Mouse (Mus musculus): ENCODE results near the gene Vps33b. TPM values are rescaled to one million over a fixed set of nuclear protein-coding genes. Genes with fewer than 3 reads are reported as not detected.

Gene Vps33b
- polyA plus RNA-seq, 1 experiment from 2014 or later: 7.7 TPM

DNA sequence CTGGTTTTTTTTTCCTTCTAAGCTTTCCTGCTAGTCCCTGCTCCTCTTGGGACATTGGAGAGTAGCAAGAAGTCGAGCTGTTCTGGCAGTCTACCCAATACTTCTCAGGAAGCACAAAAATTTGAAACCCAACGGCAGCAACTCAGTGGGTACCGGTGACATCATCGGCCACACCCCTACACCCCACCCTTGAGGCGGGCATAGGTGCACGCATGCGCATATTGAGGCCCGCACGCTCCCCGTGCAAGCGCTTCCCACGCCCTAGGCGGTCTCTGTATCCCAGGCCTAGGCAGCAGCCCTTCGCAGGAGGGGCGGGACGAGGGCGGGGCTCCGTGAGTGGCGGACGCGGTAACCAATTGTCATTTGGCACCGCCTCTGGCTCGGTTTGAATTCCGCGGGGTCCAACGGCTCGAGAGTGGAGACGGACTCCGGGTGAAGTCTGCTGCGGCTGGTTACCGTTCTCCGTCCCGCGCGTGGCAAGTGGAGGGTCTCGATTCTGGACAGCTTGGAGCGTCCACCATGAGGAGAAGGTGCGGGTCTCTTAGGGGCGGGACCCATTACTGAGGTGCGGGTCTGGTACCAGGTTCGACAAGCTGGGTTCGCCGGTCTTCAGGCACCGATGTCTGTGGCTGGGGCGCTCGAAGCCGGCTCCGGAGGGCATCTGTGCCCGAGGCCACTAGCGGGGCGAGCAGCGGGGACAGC is 24.8 kb downstream of the Vps33b start, which contains the start of gene Prc1:
Gene Prc1, plus strand, starts transcription at position 389 of the 702 bp plus-strand sequence.
- WGBS: under 1% methylated on average over 52 of the region's 52 CpGs
- H3K4me1 ChIP-seq (ENCODE audit: control insufficient read depth, insufficient read depth, low read length): no peaks in the 10 kb centered on the region
- H3K4me3 ChIP-seq (ENCODE audit: low read depth, low read length): peak within 1 kb of the TSS; percentile 91
- peak within 1 kb of the TSS; percentile 66 for H3K4me2 ChIP-seq (ENCODE audit: low read depth, low read length)
- no peaks in the 10 kb centered on the region for H3K27me3 ChIP-seq (ENCODE audit: control insufficient read depth, insufficient read depth, low read length)
- H3K9me3 ChIP-seq (replicated peaks; ENCODE audit: control insufficient read depth, low read length): no peaks in the 10 kb centered on the region
- peak; percentile 98 for ATAC-seq (replicated peaks; ENCODE audit: insufficient number of reproducible peaks, low FRiP score, low TSS enrichment, low read depth)
- H3K36me3 ChIP-seq (replicated peaks; ENCODE audit: control insufficient read depth, insufficient read depth, low read depth, low read length): no peaks in the 10 kb centered on the region; the same call in 1 of the 2 replicates
- H3K27ac ChIP-seq (replicated peaks; ENCODE audit: low read depth, low read length): peak within 1 kb of the TSS; percentile 78
- DNase-seq (ENCODE audit: low spot score): peak; percentile 99
- H3K9ac ChIP-seq (replicated peaks; ENCODE audit: low read length): peak within 1 kb of the TSS; percentile 86

- Histone ChIP-seq H3K4me3 (ENCODE audit: low read depth, low read length) (peak overlapping the region; percentile 91), H3K27ac (replicated peaks; ENCODE audit: low read depth, low read length) (peak overlapping the region; percentile 78), H3K9ac (replicated peaks; ENCODE audit: low read length) (peak overlapping the region; percentile 86), H3K27me3 (ENCODE audit: control insufficient read depth, insufficient read depth, low read length) (no peaks in the 10 kb centered on the region), H3K4me1 (ENCODE audit: control insufficient read depth, insufficient read depth, low read length) (no peaks in the 10 kb centered on the region), H3K9me3 (replicated peaks; ENCODE audit: control insufficient read depth, low read length) (no peaks in the 10 kb centered on the region), H3K4me2 (ENCODE audit: low read depth, low read length) (peak overlapping the region; percentile 66), H3K36me3 (replicated peaks; ENCODE audit: control insufficient read depth, insufficient read depth, low read depth, low read length) (no peaks in the 10 kb centered on the region; the same call in 1 of the 2 replicates)
- peak; percentile 58 for ATAC-seq (replicated peaks; ENCODE audit: insufficient number of reproducible peaks, low FRiP score, low TSS enrichment, low read depth)
- 9% methylated on average over 37 of the region's 37 CpGs for WGBS
- DNase-seq (ENCODE audit: low spot score): peak; percentile 57
These were observed 25.6 kb downstream of the Vps33b start for GRCm38 (mm10) chr7:80294764-80295648.

- no peak overlapping the region for H3K4me2 ChIP-seq (ENCODE audit: low read depth, low read length)
These were observed 27.0 kb downstream of the Vps33b start for GRCm38 (mm10) chr7:80296462-80296861.

GRCm38 (mm10) chr7:80297041-80297440 is 27.6 kb downstream of the Vps33b start:
- no peaks in the 10 kb centered on the region for H3K9me3 ChIP-seq (replicated peaks; ENCODE audit: control insufficient read depth, low read length)
- WGBS: 79% methylated on average over 3 of the region's 3 CpGs
- no peak for ATAC-seq (replicated peaks; ENCODE audit: insufficient number of reproducible peaks, low FRiP score, low TSS enrichment, low read depth)

More at GRCm38 (mm10) chr7:80296462-80296861, 27.0 kb downstream of the Vps33b start:
- DNase-seq (ENCODE audit: low spot score): no peak
- WGBS: 94% methylated on average over 6 of the region's 6 CpGs
- H3K36me3 ChIP-seq (replicated peaks; ENCODE audit: control insufficient read depth, insufficient read depth, low read depth, low read length): peaks cover 2% of the 10 kb centered on the region; the same call in 1 of the 2 replicates
- no peaks in the 10 kb centered on the region for H3K27me3 ChIP-seq (ENCODE audit: control insufficient read depth, insufficient read depth, low read length)
- no peaks in the 10 kb centered on the region for H3K4me1 ChIP-seq (ENCODE audit: control insufficient read depth, insufficient read depth, low read length)
- H3K27ac ChIP-seq (replicated peaks; ENCODE audit: low read depth, low read length): no peak overlapping the region
- ATAC-seq (replicated peaks; ENCODE audit: insufficient number of reproducible peaks, low FRiP score, low TSS enrichment, low read depth): no peak
- no peaks in the 10 kb centered on the region for H3K9me3 ChIP-seq (replicated peaks; ENCODE audit: control insufficient read depth, low read length)
- no peak overlapping the region for H3K9ac ChIP-seq (replicated peaks; ENCODE audit: low read length)
- H3K4me3 ChIP-seq (ENCODE audit: low read depth, low read length): no peak overlapping the region

GRCm38 (mm10) chr7:80298754-80299153 is 29.3 kb downstream of the Vps33b start:
- Histone ChIP-seq H3K4me1 (ENCODE audit: control insufficient read depth, insufficient read depth, low read length) (no peaks in the 10 kb centered on the region), H3K4me3 (ENCODE audit: low read depth, low read length) (no peak overlapping the region), H3K36me3 (replicated peaks; ENCODE audit: control insufficient read depth, insufficient read depth, low read depth, low read length) (peaks cover 10% of the 10 kb centered on the region), H3K27me3 (ENCODE audit: control insufficient read depth, insufficient read depth, low read length) (no peaks in the 10 kb centered on the region), H3K9me3 (replicated peaks; ENCODE audit: control insufficient read depth, low read length) (no peaks in the 10 kb centered on the region), H3K27ac (replicated peaks; ENCODE audit: low read depth, low read length) (no peak overlapping the region), H3K9ac (replicated peaks; ENCODE audit: low read length) (no peak overlapping the region), H3K4me2 (ENCODE audit: low read depth, low read length) (no peak overlapping the region)
- 95% methylated on average over 4 of the region's 4 CpGs for WGBS
- ATAC-seq (replicated peaks; ENCODE audit: insufficient number of reproducible peaks, low FRiP score, low TSS enrichment, low read depth) (no peak), DNase-seq (ENCODE audit: low spot score) (no peak)

More at GRCm38 (mm10) chr7:80297041-80297440, 27.6 kb downstream of the Vps33b start:
- no peak overlapping the region for H3K4me2 ChIP-seq (ENCODE audit: low read depth, low read length)
- H3K27me3 ChIP-seq (ENCODE audit: control insufficient read depth, insufficient read depth, low read length): no peaks in the 10 kb centered on the region
- H3K9ac ChIP-seq (replicated peaks; ENCODE audit: low read length): no peak overlapping the region
- H3K4me1 ChIP-seq (ENCODE audit: control insufficient read depth, insufficient read depth, low read length): no peaks in the 10 kb centered on the region
- H3K4me3 ChIP-seq (ENCODE audit: low read depth, low read length): no peak overlapping the region
- H3K27ac ChIP-seq (replicated peaks; ENCODE audit: low read depth, low read length): no peak overlapping the region
- no peak for DNase-seq (ENCODE audit: low spot score)
- H3K36me3 ChIP-seq (replicated peaks; ENCODE audit: control insufficient read depth, insufficient read depth, low read depth, low read length): peaks cover 8% of the 10 kb centered on the region; the same call in 1 of the 2 replicates

- Histone ChIP-seq H3K27me3 (ENCODE audit: control insufficient read depth, insufficient read depth, low read length) (no peaks in the 10 kb centered on the region), H3K36me3 (replicated peaks; ENCODE audit: control insufficient read depth, insufficient read depth, low read depth, low read length) (peaks cover 11% of the 10 kb centered on the region), H3K9me3 (replicated peaks; ENCODE audit: control insufficient read depth, low read length) (no peaks in the 10 kb centered on the region), H3K4me2 (ENCODE audit: low read depth, low read length) (no peak overlapping the region), H3K9ac (replicated peaks; ENCODE audit: low read length) (no peak overlapping the region), H3K4me1 (ENCODE audit: control insufficient read depth, insufficient read depth, low read length) (no peaks in the 10 kb centered on the region), H3K4me3 (ENCODE audit: low read depth, low read length) (no peak overlapping the region), H3K27ac (replicated peaks; ENCODE audit: low read depth, low read length) (no peak overlapping the region)
- DNase-seq (ENCODE audit: low spot score) (no peak), ATAC-seq (replicated peaks; ENCODE audit: insufficient number of reproducible peaks, low FRiP score, low TSS enrichment, low read depth) (no peak)
- 91% methylated on average over 3 of the region's 3 CpGs for WGBS
These were observed 30.1 kb downstream of the Vps33b start for GRCm38 (mm10) chr7:80299568-80299967.

- ATAC-seq (replicated peaks; ENCODE audit: insufficient number of reproducible peaks, low FRiP score, low TSS enrichment, low read depth) (no peak), DNase-seq (ENCODE audit: low spot score) (no peak)
- 80% methylated on average over 2 of the region's 2 CpGs for WGBS
These were observed 32.1 kb downstream of the Vps33b start for GRCm38 (mm10) chr7:80301522-80301921.

More at GRCm38 (mm10) chr7:80301522-80301921, 32.1 kb downstream of the Vps33b start:
- Histone ChIP-seq H3K4me2 (ENCODE audit: low read depth, low read length) (no peak overlapping the region), H3K9ac (replicated peaks; ENCODE audit: low read length) (no peak overlapping the region), H3K27me3 (ENCODE audit: control insufficient read depth, insufficient read depth, low read length) (no peaks in the 10 kb centered on the region), H3K9me3 (replicated peaks; ENCODE audit: control insufficient read depth, low read length) (no peaks in the 10 kb centered on the region), H3K4me3 (ENCODE audit: low read depth, low read length) (no peak overlapping the region), H3K36me3 (replicated peaks; ENCODE audit: control insufficient read depth, insufficient read depth, low read depth, low read length) (peaks cover 14% of the 10 kb centered on the region), H3K4me1 (ENCODE audit: control insufficient read depth, insufficient read depth, low read length) (no peaks in the 10 kb centered on the region), H3K27ac (replicated peaks; ENCODE audit: low read depth, low read length) (no peak overlapping the region)
